Mouse (Mus musculus) C2C12 (cell line): Measurements from ENCODE around the gene Gm6169.

Source experiments
- CEBPB ChIP-seq: IDR thresholded peaks from one replicate; pipeline ENCODE4 v1.6.1; 2011; ENCODE audit warnings: low read depth, mild to moderate bottlenecking, control low read depth, moderate library complexity
- CTCF ChIP-seq: IDR thresholded peaks from one replicate; pipeline ENCODE4 v1.5.1; 2011; ENCODE audit not compliant: control insufficient read depth, insufficient read depth, insufficient read length
- MAX ChIP-seq: IDR thresholded peaks from one replicate; pipeline ENCODE4 v1.6.1; 2011; ENCODE audit warnings: mild to moderate bottlenecking, control low read depth
- MYOD1 ChIP-seq: IDR thresholded peaks from one replicate; pipeline ENCODE4 v1.6.1; 2011; ENCODE audit warnings: low read depth; ENCODE audit not compliant: control insufficient read depth, insufficient read length
- USF1 ChIP-seq: IDR thresholded peaks from one replicate; pipeline ENCODE4 v1.6.1; 2011; ENCODE audit warnings: low read depth, mild to moderate bottlenecking, control low read depth, moderate library complexity

GRCm38 (mm10) chr13:97145834-97146233 lies 46.8 kb upstream of the Gm6169 start:
- no peak for TF ChIP-seq MAX
- no peak for TF ChIP-seq CTCF
- TF ChIP-seq USF1, result no peak
- no peak for TF ChIP-seq CEBPB
- TF ChIP-seq MYOD1, result no peak
